Mouse (Mus musculus) liver, adult 2 months (tissue): ENCODE results near the gene Tmc5. TPM values are rescaled to one million over a fixed set of nuclear protein-coding genes. Genes with fewer than 3 reads are reported as not detected.
A peak's percentile ranks its signal among the peaks of the same experiment; 100 is the strongest.

Experiments
- DNase-seq: peaks from one replicate; pipeline ENCODE4 v3.0.0-alpha.2; 2011; ENCODE audit warnings: low read depth, low spot score; ENCODE audit errors: extremely low read depth
- H3K27ac ChIP-seq: fragments of 200-500 bp; replicated peaks from 2 replicates; pipeline ENCODE4 v1.5.1; 2012; ENCODE audit warnings: low read depth, mild to moderate bottlenecking, control low read depth, inconsistent platforms, low read length; ENCODE audit not compliant: insufficient read depth
- H3K27me3 ChIP-seq: fragments of 200-500 bp; 2 replicates; pipeline ENCODE4 v1.6.1; 2012; ENCODE audit warnings: mild to moderate bottlenecking, moderate library complexity, low read length, inconsistent platforms; ENCODE audit not compliant: control insufficient read depth, insufficient read depth
- H3K36me3 ChIP-seq: fragments of 200-500 bp; 2 replicates; pipeline ENCODE4 v1.6.1; 2012; ENCODE audit warnings: low read length, inconsistent platforms; ENCODE audit not compliant: control insufficient read depth, insufficient read depth
- H3K4me1 ChIP-seq: fragments of 200-500 bp; 2 replicates; pipeline ENCODE4 v1.6.1; 2011; ENCODE audit warnings: low read length; ENCODE audit not compliant: control insufficient read depth, insufficient read depth
- H3K4me3 ChIP-seq: fragments of 200-500 bp; 2 replicates; pipeline ENCODE4 v1.5.1; 2011; ENCODE audit warnings: low read depth, mild to moderate bottlenecking, control low read depth, low read length, moderate library complexity; ENCODE audit not compliant: insufficient read depth
- H3K79me2 ChIP-seq: fragments of 200-500 bp; 2 replicates; pipeline ENCODE4 v1.6.1; 2012; ENCODE audit warnings: inconsistent platforms, mild to moderate bottlenecking, low read length, moderate library complexity; ENCODE audit not compliant: control insufficient read depth, insufficient read depth
- H3K9ac ChIP-seq: fragments of 200-500 bp; 2 replicates; pipeline ENCODE4 v1.6.1; 2012; ENCODE audit warnings: low read depth, mild to moderate bottlenecking, control low read depth, inconsistent platforms, low read length
- CTCF ChIP-seq: fragments of 200-500 bp; IDR thresholded peaks from 2 replicates; pipeline ENCODE4 v1.5.1; 2011; ENCODE audit warnings: low read depth, low read length, control low read depth
- POLR2A ChIP-seq: fragments of 200-500 bp; IDR thresholded peaks from 2 replicates; pipeline ENCODE4 v1.6.1; 2011; ENCODE audit warnings: low read length, control low read depth; ENCODE audit not compliant: insufficient read depth; ENCODE audit errors: extremely low read depth
- WGBS: fragments of 180-500 bp; shearing (Covaris S2); methylation state at CpG from one replicate; pipeline ENCODE4 v1.1.7; 2018; 5-methylcytosine and 5-hydroxymethylcytosine counted together
- polyA plus RNA-seq: library from polyadenylated mRNA; depleted of rRNA; stranded (reverse); fragments of >200 nt; gene quantifications from 2 replicates; pipeline ENCODE4 v1.2.3, GENCODE M21; 2012; rRNA removed
- total RNA-seq: library from RNA; depleted of rRNA; stranded (reverse); fragments of >200 nt; gene quantifications from 2 replicates; pipeline ENCODE4 v1.2.3, GENCODE M21; 2014; rRNA removed

The Tmc5 gene
- total and polyA plus RNA-seq, 2 experiments = under 0.01 to 0.99 TPM

DNA sequence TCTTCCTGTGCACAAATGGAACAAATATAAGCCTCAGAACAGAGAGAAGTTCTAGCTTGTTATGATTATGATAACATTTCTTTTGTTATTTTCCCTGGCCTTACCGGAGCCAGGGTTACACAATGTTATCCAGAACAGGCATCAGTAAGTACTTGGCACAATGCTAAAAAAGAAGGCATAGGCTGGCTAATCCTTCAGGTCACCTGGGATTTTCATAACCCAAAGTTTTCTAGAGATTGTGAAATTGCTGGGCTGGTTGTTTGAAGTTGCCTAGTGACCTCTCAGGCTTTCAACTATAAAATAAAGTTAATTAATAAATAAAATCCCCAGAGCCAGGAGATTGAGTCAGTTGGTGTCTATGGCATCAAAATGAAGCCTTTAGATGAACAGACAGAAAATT is 117.8 kb downstream of the Tmc5 start:
- Histone ChIP-seq H3K4me3 (no peak overlapping the region), H3K9ac (no peak overlapping the region), H3K79me2 (no peaks in the 10 kb centered on the region; the same call in 1 of the 2 replicates), H3K36me3 (peaks cover 7% of the 10 kb centered on the region), H3K4me1 (peaks cover 12% of the 10 kb centered on the region), H3K27ac (no peak overlapping the region), H3K27me3 (no peaks in the 10 kb centered on the region)
- TF ChIP-seq CTCF = no peak
- TF ChIP-seq POLR2A = no peak
- 16% methylated on average over 1 of the region's 1 CpGs for WGBS
- peak; percentile 91 for DNase-seq

DNA sequence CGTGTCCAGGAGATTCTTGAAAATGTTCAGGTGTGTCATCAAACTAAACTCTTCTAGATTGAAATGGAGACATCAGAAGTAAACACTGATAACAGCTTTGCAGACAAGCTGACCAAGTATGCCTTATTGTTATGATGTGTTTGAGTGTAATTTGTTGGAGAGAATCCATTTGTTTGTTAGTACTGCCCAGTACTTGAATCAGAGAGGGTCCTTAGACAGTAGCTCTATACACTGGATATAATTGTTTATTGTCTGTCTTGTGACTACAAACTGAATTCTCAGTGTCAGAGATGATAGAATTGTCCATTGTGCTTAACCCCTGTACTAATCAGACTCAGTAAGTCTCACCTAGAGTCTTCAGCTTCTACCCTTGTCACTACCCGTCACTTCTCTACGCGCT is 121.0 kb downstream of the Tmc5 start:
- 97% methylated on average over 4 of the region's 4 CpGs for WGBS
- DNase-seq = no peak
- no peaks in the 10 kb centered on the region; the same call in 1 of the 2 replicates for H3K79me2 ChIP-seq
- peaks cover 11% of the 10 kb centered on the region for H3K36me3 ChIP-seq
- H3K27ac ChIP-seq = no peak overlapping the region
- H3K9ac ChIP-seq = no peak overlapping the region
- H3K27me3 ChIP-seq = no peaks in the 10 kb centered on the region
- peaks cover 12% of the 10 kb centered on the region for H3K4me1 ChIP-seq
- TF ChIP-seq POLR2A (no peak), CTCF (no peak)
- H3K4me3 ChIP-seq = no peak overlapping the region

DNA sequence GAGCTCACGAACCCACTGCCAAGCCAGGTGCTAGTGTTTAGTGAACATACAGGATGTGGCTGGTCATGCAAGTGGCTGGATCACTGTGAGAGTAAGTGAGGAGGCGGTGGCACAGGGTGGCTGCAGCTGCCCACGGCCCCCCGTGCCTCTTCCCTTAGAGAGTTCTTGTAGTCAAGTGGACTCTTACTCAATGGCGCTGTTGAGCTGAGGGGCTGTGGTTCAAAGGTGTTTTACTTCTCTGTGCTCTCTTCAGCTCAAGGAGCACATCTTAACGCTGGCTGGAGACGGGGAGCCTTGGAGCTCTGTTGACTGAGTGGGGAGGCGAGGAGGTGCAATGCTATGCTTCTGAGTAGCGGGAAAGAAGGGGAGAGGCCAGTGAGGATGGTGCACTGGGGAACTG is 126.8 kb downstream of the Tmc5 start:
- H3K4me1 ChIP-seq = no peaks in the 10 kb centered on the region
- 93% methylated on average over 9 of the region's 9 CpGs for WGBS
- peaks cover 9% of the 10 kb centered on the region for H3K36me3 ChIP-seq
- TF ChIP-seq CTCF (no peak), POLR2A (no peak)
- H3K9ac ChIP-seq = no peak overlapping the region
- H3K79me2 ChIP-seq = no peaks in the 10 kb centered on the region
- no peak overlapping the region for H3K4me3 ChIP-seq
- H3K27me3 ChIP-seq = no peaks in the 10 kb centered on the region
- H3K27ac ChIP-seq = no peak overlapping the region
- no peak for DNase-seq

Other genes starting within 250 kb of the Tmc5 start
- gene Syt17, start 149.1 kb upstream of the Tmc5 start, total RNA-seq = not detected in 2 replicates
- not detected in 2 replicates for gene Syt17, start 149.1 kb upstream of the Tmc5 start, polyA plus RNA-seq
- 3.5 and 4.2 TPM in 2 replicates for gene Itpripl2, start 105.3 kb upstream of the Tmc5 start, total RNA-seq
- gene Itpripl2, start 105.3 kb upstream of the Tmc5 start, polyA plus RNA-seq = 0.98 and 1.6 TPM in 2 replicates
- gene Coq7, start 63.9 kb upstream of the Tmc5 start, total RNA-seq = 40.1 and 51.7 TPM in 2 replicates
- gene Coq7, start 63.9 kb upstream of the Tmc5 start, polyA plus RNA-seq = 37.4 and 41.5 TPM in 2 replicates
- 1.9 and 3.2 TPM in 2 replicates for gene Tmc7, start 12.6 kb upstream of the Tmc5 start, total RNA-seq
- 0.33 and 0.39 TPM in 2 replicates for gene Tmc7, start 12.6 kb upstream of the Tmc5 start, polyA plus RNA-seq
- gene Gde1, start 108.5 kb downstream of the Tmc5 start, total RNA-seq = 64.2 and 67.2 TPM in 2 replicates
- 59.9 and 64.5 TPM in 2 replicates for gene Gde1, start 108.5 kb downstream of the Tmc5 start, polyA plus RNA-seq
- 3.0 and 3.8 TPM in 2 replicates for gene Ccp110, start 115.3 kb downstream of the Tmc5 start, total RNA-seq
- 0.85 and 1.3 TPM in 2 replicates for gene Ccp110, start 115.3 kb downstream of the Tmc5 start, polyA plus RNA-seq
- gene Vps35l, start 142.9 kb downstream of the Tmc5 start, total RNA-seq = 22.3 and 28.3 TPM in 2 replicates
- gene Vps35l, start 142.9 kb downstream of the Tmc5 start, polyA plus RNA-seq = 15.0 and 16.3 TPM in 2 replicates